Mouse (Mus musculus) c-Kit-positive CD71-positive TER-119-negative erythroid progenitor cells, embryonic 14.5 days (primary cell): ENCODE data around the gene Vmn1r158.
"Not testable (repeated sequence)": the region's sequence is repeated elsewhere in the genome, so short reads cannot be mapped to it uniquely, and the experiment has no call there.

Experiments
- DNase-seq: peaks from one replicate; pipeline ENCODE4 v3.0.0-alpha.2; 2013; ENCODE audit warnings: low read depth

Gene Vmn1r158

DNA sequence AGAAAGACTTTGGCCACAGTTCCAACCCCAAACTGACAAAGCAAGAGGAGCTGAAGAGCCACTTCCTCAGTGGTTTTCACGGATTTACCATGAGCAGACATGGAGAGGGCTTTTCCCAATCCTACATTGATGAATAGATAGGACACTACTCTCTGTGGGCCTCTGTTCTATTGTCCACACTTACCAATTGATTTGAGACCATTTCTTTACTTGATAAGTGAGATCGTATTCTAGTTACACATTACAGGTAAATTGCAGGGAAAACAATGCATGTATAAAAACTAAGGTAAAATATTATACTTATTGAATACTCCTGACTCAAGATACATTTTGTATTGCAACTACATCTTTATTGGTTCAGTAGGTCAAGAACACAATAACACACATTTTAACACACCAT is at the start of gene Vmn1r158:
Gene Vmn1r158 (minus strand): TSS at position 101 of the 400 bp plus-strand sequence.
- not testable (repeated sequence) for DNase-seq

DNA sequence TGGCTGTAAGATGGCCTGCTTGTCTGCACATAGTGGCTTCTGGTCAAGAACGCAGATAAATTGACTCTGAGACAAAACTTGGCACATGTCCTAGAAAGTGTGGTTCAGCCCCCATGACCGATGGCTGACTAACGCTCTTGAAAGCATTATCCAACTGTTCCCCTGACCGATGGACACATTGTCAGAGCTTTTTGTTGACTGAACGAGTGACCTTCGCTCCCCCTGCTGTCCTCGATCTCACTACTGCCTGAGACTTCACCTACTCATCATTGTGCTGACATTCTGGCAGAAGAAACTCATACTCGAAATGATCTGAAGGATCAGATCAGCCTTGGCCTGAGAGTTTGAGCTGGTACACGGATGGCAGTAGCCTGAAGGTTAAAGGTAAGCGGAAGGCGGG is 14.6 kb downstream of the Vmn1r158 start:
- not testable (repeated sequence) for DNase-seq

DNA sequence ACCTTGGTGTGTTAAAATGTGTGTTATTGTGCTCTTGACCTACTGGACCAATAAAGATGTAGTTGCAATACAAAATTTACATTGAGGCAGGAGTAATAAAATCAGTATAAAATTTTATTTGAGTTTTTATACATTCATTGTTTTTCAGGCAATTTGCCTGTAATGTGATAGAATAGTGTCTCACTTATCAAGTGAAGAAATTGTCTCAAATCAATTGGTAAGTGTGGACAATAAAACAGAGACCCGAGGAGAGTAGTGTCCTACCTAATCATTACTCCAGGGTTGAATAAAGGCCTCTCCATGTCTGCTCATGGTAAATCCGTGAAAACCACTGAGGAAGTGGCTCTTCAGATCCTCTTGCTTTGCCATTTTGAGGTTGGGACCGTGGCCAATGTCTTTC is 29.2 kb downstream of the Vmn1r158 start, which contains the start of gene Vmn1r157:
Gene Vmn1r157 (plus strand): TSS at position 301 of the 400 bp plus-strand sequence.
- not testable (repeated sequence) for DNase-seq
